Mouse (Mus musculus) bone marrow, adult 2 months (tissue): ENCODE measurements around the gene Parm1. TPM values are rescaled to one million over a fixed set of nuclear protein-coding genes. Genes with fewer than 3 reads are reported as not detected.

Experiments used
- H3K27ac ChIP-seq: fragments of 200-500 bp; 2 replicates; pipeline ENCODE4 v1.5.1; 2012; ENCODE audit warnings: low read depth, mild to moderate bottlenecking, control low read depth, inconsistent platforms, low read length; ENCODE audit not compliant: control insufficient read depth, poor library complexity, insufficient read depth
- H3K4me1 ChIP-seq: fragments of 200-500 bp; 2 replicates; pipeline ENCODE4 v1.6.1; 2011; ENCODE audit warnings: low read length; ENCODE audit not compliant: control insufficient read depth, insufficient read depth
- H3K4me3 ChIP-seq: fragments of 200-500 bp; replicated peaks from 2 replicates; pipeline ENCODE3; 2011; ENCODE audit warnings: mild to moderate bottlenecking, low read depth, low read length, control low read depth; ENCODE audit not compliant: control insufficient read depth
- CTCF ChIP-seq: fragments of 200-500 bp; IDR thresholded peaks from 2 replicates; pipeline ENCODE4 v1.5.1; 2011; ENCODE audit warnings: low read length, control low read depth; ENCODE audit not compliant: control insufficient read depth, insufficient read depth
- POLR2A ChIP-seq: fragments of 200-500 bp; IDR thresholded peaks from 2 replicates; pipeline ENCODE4 v1.6.1; 2011; ENCODE audit warnings: low read depth, mild to moderate bottlenecking, control low read depth, low read length, borderline replicate concordance; ENCODE audit not compliant: control insufficient read depth
- WGBS: fragments of 180-500 bp; shearing (Covaris S2); methylation state at CpG from one replicate; pipeline ENCODE4 v1.1.7; 2018; 5-methylcytosine and 5-hydroxymethylcytosine counted together
- polyA plus RNA-seq: library from polyadenylated mRNA; stranded (reverse); fragments of >200 nt; gene quantifications from 2 replicates; pipeline ENCODE4 v1.2.4, GENCODE M21; 2011; ENCODE audit warnings: low replicate concordance; ENCODE audit not compliant: missing spikeins, insufficient read depth, insufficient read length

Gene Parm1
- polyA plus RNA-seq, 1 experiment: 0.70 TPM

GRCm38 (mm10) chr5:91517077-91517476 lies 338 bp upstream of the Parm1 start:
- H3K27ac ChIP-seq: no peak overlapping the region
- no peaks in the 10 kb centered on the region for H3K4me1 ChIP-seq
- no peak overlapping the region for H3K4me3 ChIP-seq
- WGBS: 13% methylated on average over 6 of the region's 6 CpGs
- TF ChIP-seq CTCF (no peak), POLR2A (no peak)

GRCm38 (mm10) chr5:91518302-91518790 lies 931 bp downstream of the Parm1 start:
- WGBS: 6% methylated on average over 16 of the region's 16 CpGs
- Histone ChIP-seq H3K27ac (no peak overlapping the region), H3K4me3 (no peak overlapping the region), H3K4me1 (no peaks in the 10 kb centered on the region)
- TF ChIP-seq CTCF (no peak), POLR2A (no peak)

GRCm38 (mm10) chr5:91518946-91519345 lies 1.5 kb downstream of the Parm1 start:
- H3K4me1 ChIP-seq: no peaks in the 10 kb centered on the region
- H3K4me3 ChIP-seq: no peak overlapping the region
- H3K27ac ChIP-seq: no peak overlapping the region
- no peak for TF ChIP-seq CTCF
- TF ChIP-seq POLR2A: no peak
- whole genome bisulfite sequencing: 35% methylated on average over 7 of the region's 7 CpGs

- Histone ChIP-seq H3K4me3 (no peak overlapping the region), H3K4me1 (no peaks in the 10 kb centered on the region), H3K27ac (no peak overlapping the region)
- 62% methylated on average over 4 of the region's 4 CpGs for WGBS
- TF ChIP-seq CTCF (no peak), POLR2A (no peak)
Measured at GRCm38 (mm10) chr5:91519521-91519920, 2.1 kb downstream of the Parm1 start.

GRCm38 (mm10) chr5:91532748-91533496 lies 15.5 kb downstream of the Parm1 start:
- 77% methylated on average over 10 of the region's 10 CpGs for WGBS
- no peak overlapping the region for H3K4me3 ChIP-seq
- no peaks in the 10 kb centered on the region for H3K4me1 ChIP-seq
- no peak overlapping the region for H3K27ac ChIP-seq
- TF ChIP-seq POLR2A (no peak), CTCF (no peak)

- 78% methylated on average over 7 of the region's 7 CpGs for WGBS
- TF ChIP-seq CTCF: no peak
- TF ChIP-seq POLR2A: no peak
- Histone ChIP-seq H3K27ac (no peak overlapping the region), H3K4me1 (no peaks in the 10 kb centered on the region), H3K4me3 (no peak overlapping the region)
Measured at GRCm38 (mm10) chr5:91559071-91559610, 41.7 kb downstream of the Parm1 start.

- no peak overlapping the region for H3K27ac ChIP-seq
- no peaks in the 10 kb centered on the region for H3K4me1 ChIP-seq
- H3K4me3 ChIP-seq: no peak overlapping the region
- 71% methylated on average over 2 of the region's 2 CpGs for WGBS
- no peak for TF ChIP-seq POLR2A
- TF ChIP-seq CTCF: no peak
Measured at GRCm38 (mm10) chr5:91559711-91560110, 42.3 kb downstream of the Parm1 start.

- H3K4me3 ChIP-seq: no peak overlapping the region
- H3K27ac ChIP-seq: no peak overlapping the region
- H3K4me1 ChIP-seq: no peaks in the 10 kb centered on the region
- TF ChIP-seq POLR2A: no peak
- no peak for TF ChIP-seq CTCF
- WGBS: 71% methylated on average over 3 of the region's 3 CpGs
Measured at GRCm38 (mm10) chr5:91561394-91561793, 44.0 kb downstream of the Parm1 start.
